Comparison of ENCODE assay signal across 10 mouse cellular contexts in genomic region chr6:37418931-37419330, GRCm38 (mm10). TPM values are rescaled to one million over a fixed set of nuclear protein-coding genes. Genes with fewer than 3 reads are reported as not detected.
DNase-seq lines count a peak whose midpoint lies in the region; ATAC-seq and TF ChIP-seq lines count a peak whose summit lies in the region.
"Had no signal": no experiment of that assay in that cellular context is flagged by ENCODE, and none has a peak within 500 bp of the region (broad histone marks: within the 10 kb centered on the region; RNA-seq: fewer than 3 reads in every experiment).

No protein-coding gene starts in this region.

- no peaks in the 10 kb centered on the region for H3K9me3 ChIP-seq in embryonic facial prominence, embryonic 14.5 days (ENCODE audit: control insufficient read depth, low read length)
- H3K9me3 ChIP-seq in forebrain, embryonic 12.5 days, result no peaks in the 10 kb centered on the region
- H3K9me3 ChIP-seq: liver, embryonic 15.5 days had no signal

- peak overlapping the region; percentile 42 for H3K4me2 ChIP-seq in embryonic facial prominence, embryonic 14.5 days (ENCODE audit: low read depth, low read length)
- H3K4me2 ChIP-seq in forebrain, embryonic 12.5 days, result no peak overlapping the region
- H3K4me2 ChIP-seq: liver, embryonic 15.5 days had no signal

- peak overlapping the region; percentile 26; the same call in 1 of the 2 replicates for H3K4me3 ChIP-seq in layer of hippocampus, adult 2 months
- no peak overlapping the region for H3K4me3 ChIP-seq in embryonic facial prominence, embryonic 14.5 days (ENCODE audit: low read depth, low read length)
- no peak overlapping the region for H3K4me3 ChIP-seq in forebrain, embryonic 12.5 days (replicated peaks)
- H3K4me3 ChIP-seq: liver, embryonic 15.5 days had no signal

- H3K27me3 ChIP-seq in embryonic facial prominence, embryonic 14.5 days (replicated peaks; ENCODE audit: control insufficient read depth, insufficient read depth, low read length), result no peaks in the 10 kb centered on the region
- H3K27me3 ChIP-seq in forebrain, embryonic 12.5 days, result no peaks in the 10 kb centered on the region
- H3K27me3 ChIP-seq: liver, embryonic 15.5 days had no signal

- WGBS in embryonic facial prominence, embryonic 14.5 days, result 42% methylated on average over 6 of the region's 6 CpGs
- WGBS in forebrain, embryonic 12.5 days, result 87% methylated on average over 6 of the region's 6 CpGs

- no peak overlapping the region; the same call in 1 of the 2 replicates for H3K9ac ChIP-seq in embryonic facial prominence, embryonic 14.5 days (ENCODE audit: low read depth, low read length)
- H3K9ac ChIP-seq in forebrain, embryonic 12.5 days, result no peak overlapping the region
- H3K9ac ChIP-seq: forebrain, postnatal 0 days; liver, embryonic 15.5 days had no signal

- peaks cover 5% of the 10 kb centered on the region; the same call in 1 of the 2 replicates for H3K36me3 ChIP-seq in embryonic facial prominence, embryonic 14.5 days (ENCODE audit: control insufficient read depth, insufficient read depth, low read length)
- H3K36me3 ChIP-seq in forebrain, embryonic 12.5 days (replicated peaks), result no peaks in the 10 kb centered on the region
- H3K36me3 ChIP-seq: liver, embryonic 15.5 days had no signal

- peak overlapping the region; percentile 91 for H3K27ac ChIP-seq in layer of hippocampus, adult 2 months
- peak overlapping the region; percentile 90 for H3K27ac ChIP-seq in embryonic facial prominence, embryonic 14.5 days (replicated peaks; ENCODE audit: low read depth, low read length)
- H3K27ac ChIP-seq in forebrain, embryonic 12.5 days, result no peak overlapping the region
- H3K27ac ChIP-seq: liver, embryonic 15.5 days had no signal

- TF ChIP-seq CTCF in layer of hippocampus, adult 2 months (conservative IDR thresholded peaks at IDR 0.05), result no peak

- DNase-seq in adrenal gland, postnatal 36 days, result peak; percentile 46 to 50
- no peak for DNase-seq in adrenal gland, postnatal 4 days (ENCODE audit: low spot score in 2 of 2)
- peak; percentile 13 to 16 for DNase-seq in layer of hippocampus, adult 2 months (ENCODE audit: low spot score in 2 of 2)
- DNase-seq in layer of hippocampus, postnatal 10 days (ENCODE audit: low spot score in 2 of 2), result no peak
- DNase-seq in embryonic facial prominence, embryonic 14.5 days (ENCODE audit: low spot score), result peak; percentile 73
- no peak for DNase-seq in spleen, postnatal 14 days (ENCODE audit: low spot score in 2 of 2)
- DNase-seq: forebrain, postnatal 0 days had no signal

- ATAC-seq in embryonic facial prominence, embryonic 14.5 days (ENCODE audit: low read depth), result peak; percentile 56
- peak; percentile 78 for ATAC-seq in megakaryocyte, adult 5-6 weeks (ENCODE audit: poor library complexity, severe bottlenecking)
- no peak for ATAC-seq in forebrain, embryonic 12.5 days (ENCODE audit: low FRiP score)

- peaks cover 40% of the 10 kb centered on the region for H3K4me1 ChIP-seq in embryonic facial prominence, embryonic 14.5 days (ENCODE audit: control insufficient read depth, insufficient read depth, low read length)
- peaks cover 4% of the 10 kb centered on the region; the same call in 1 of the 2 replicates for H3K4me1 ChIP-seq in forebrain, embryonic 12.5 days

RNA-seq across cellular contexts. Expression of gene Creb3l2, which starts 23.0 kb away (rescaled TPM):
- 100 to 1,000 TPM in 1 of 2 experiments, 10 to 100 TPM in 1; 89.5 to 100 TPM for total RNA-seq in adrenal gland, postnatal 36 days (2021)
- 10 to 100 TPM; 71.3 to 78.3 TPM for total RNA-seq in adrenal gland, postnatal 4 days (2021)
- total RNA-seq in layer of hippocampus, adult 2 months (2021), result 1 to 10 TPM; 8.3 to 9.8 TPM
- total RNA-seq in layer of hippocampus, postnatal 10 days (2021), result 1 to 10 TPM; 6.5 to 7.5 TPM
- polyA plus RNA-seq in embryonic facial prominence, embryonic 14.5 days (2014; fragmentation: Nextera tagmentation; extraction: Ambion mirVana), result 34.5 and 35.3 TPM in 2 replicates
- 7.8 and 8.0 TPM in 2 replicates for total RNA-seq in megakaryocyte, adult 5-6 weeks (2015)
- 2.8 and 3.0 TPM in 2 replicates for total RNA-seq in megakaryocyte, adult 5-6 weeks (2017)
- 5.5 and 5.7 TPM in 2 replicates for polyA plus RNA-seq in forebrain, embryonic 12.5 days (2016; fragmentation: Nextera tagmentation; extraction: Ambion mirVana)

Comparison
In these comparisons a context has a peak if more than half of its experiments do, and no peak if none do; other contexts are left out.
1. DNase-seq: peak in adrenal gland, postnatal 36 days (2 of 2), layer of hippocampus, adult 2 months (2 of 2) and embryonic facial prominence, embryonic 14.5 days (single experiment); none in adrenal gland, postnatal 4 days (0 of 2), layer of hippocampus, postnatal 10 days (0 of 2) and spleen, postnatal 14 days (0 of 2).
2. RNA of gene Creb3l2, which starts 23.0 kb away (total RNA-seq): 89.5 to 100 TPM in adrenal gland, postnatal 36 days and 71.3 to 78.3 TPM in adrenal gland, postnatal 4 days; 8.3 to 9.8 TPM in layer of hippocampus, adult 2 months, 2.8 to 8.0 TPM in megakaryocyte, adult 5-6 weeks and 6.5 to 7.5 TPM in layer of hippocampus, postnatal 10 days; every median in the first group is over 4 times any median in the second.